Mouse (Mus musculus) gastrocnemius, adult 2 months (tissue): ENCODE results near the gene Cdc25b. TPM values are rescaled to one million over a fixed set of nuclear protein-coding genes. Genes with fewer than 3 reads are reported as not detected.
A peak's percentile ranks its signal among the peaks of the same experiment; 100 is the strongest.

Experiments used
- DNase-seq: peaks from one replicate; pipeline ENCODE4 v3.0.0; 2022
- H3K27ac ChIP-seq: fragments of 200-600 bp; 2 replicates; pipeline ENCODE4 v1.8.1; 2022; ENCODE audit warnings: mild to moderate bottlenecking
- H3K4me3 ChIP-seq: fragments of 200-600 bp; 2 replicates; pipeline ENCODE4 v1.8.1; 2022; ENCODE audit warnings: mild to moderate bottlenecking, moderate library complexity
- CTCF ChIP-seq: fragments of 200-600 bp; IDR thresholded peaks from 2 replicates; pipeline ENCODE4 v1.8.1; 2022; ENCODE audit warnings: antibody characterized with exemption, mild to moderate bottlenecking, moderate library complexity
- intact Hi-C: fragments of 180-260 bp; cut with DNase I; formaldehyde crosslinking; loops from one replicate; pipeline ENCODE4 v1.15.1; 2025
- total RNA-seq, 2 experiments: library from RNA; stranded (reverse); gene quantifications; 2 replicates each; pipeline ENCODE4 v1.2.3; 2021

Cdc25b gene
- total RNA-seq, 2 experiments from 2014 or later: 1.5 TPM

DNA sequence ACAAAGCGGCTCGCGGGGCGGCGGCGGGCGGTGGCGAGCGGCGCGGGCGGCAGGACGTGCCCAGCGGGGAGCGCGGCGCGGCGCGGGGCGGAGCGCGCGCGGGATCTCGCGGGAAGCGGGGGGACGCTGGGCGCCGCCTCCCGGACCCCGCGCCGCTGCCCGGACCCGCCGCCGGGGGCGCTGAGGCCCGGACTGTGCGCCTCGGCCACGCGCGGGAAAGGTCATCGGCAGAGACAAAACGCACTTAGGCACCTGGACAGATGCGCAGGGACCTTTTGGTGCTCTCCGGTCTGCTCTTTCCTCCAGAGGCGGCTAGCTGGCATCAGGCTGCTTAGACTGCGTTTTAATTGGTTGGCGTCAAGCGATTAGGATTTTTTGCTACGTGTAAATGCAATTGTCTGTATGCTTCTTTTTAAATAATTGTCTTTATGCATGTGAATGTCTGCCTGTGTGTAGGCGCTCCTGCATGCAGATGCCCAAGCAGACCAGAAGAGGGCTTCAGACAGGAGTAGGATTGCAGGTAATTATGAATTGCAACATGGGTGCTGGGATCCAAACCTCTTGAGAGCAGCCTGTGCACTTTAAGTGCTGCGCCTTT is 6.7 kb upstream of the Cdc25b start, which contains the start of gene Cenpb:
TSS of gene Cenpb (minus strand) at position 78 of the 598 bp plus-strand sequence.
- Histone ChIP-seq H3K27ac (peak within 1 kb of the TSS; percentile 88), H3K4me3 (peak within 1 kb of the TSS; percentile 88)
- peak; percentile 65 for TF ChIP-seq CTCF
- intact Hi-C loops: loop anchor here (5.0 to 10.0 kb wide), 3 partner anchors 32 to 335 kb away; no protein-coding TSS in a partner anchor
- peak; percentile 93 for DNase-seq

DNA sequence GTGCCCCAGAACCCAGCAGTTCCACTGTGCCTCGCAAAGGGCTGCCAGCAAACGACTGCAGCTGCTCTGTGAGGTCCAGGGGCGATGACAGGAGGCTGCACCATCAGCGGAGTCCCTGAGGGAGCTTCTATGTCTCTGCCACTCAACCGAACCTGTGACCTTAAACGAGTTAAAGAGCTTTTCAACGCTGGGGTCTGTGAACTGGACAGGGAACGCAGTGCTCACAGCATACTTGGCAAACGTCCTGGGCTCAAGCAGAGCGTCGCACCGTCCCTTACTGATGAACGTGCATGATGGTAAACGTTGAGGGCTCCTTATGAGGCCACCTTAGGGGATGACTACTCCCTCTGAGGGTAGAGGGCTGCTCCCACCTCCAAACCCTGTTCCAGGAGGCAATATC is 406 bp upstream of the Cdc25b start:
- intact Hi-C loops: loop anchor here (2.0 to 10.0 kb wide), 2 partner anchors 18 to 328 kb away; no protein-coding TSS in a partner anchor
- TF ChIP-seq CTCF: no peak
- peak; percentile 40 for DNase-seq
- peak overlapping the region; percentile 74 for H3K4me3 ChIP-seq
- peak overlapping the region; percentile 82 for H3K27ac ChIP-seq

DNA sequence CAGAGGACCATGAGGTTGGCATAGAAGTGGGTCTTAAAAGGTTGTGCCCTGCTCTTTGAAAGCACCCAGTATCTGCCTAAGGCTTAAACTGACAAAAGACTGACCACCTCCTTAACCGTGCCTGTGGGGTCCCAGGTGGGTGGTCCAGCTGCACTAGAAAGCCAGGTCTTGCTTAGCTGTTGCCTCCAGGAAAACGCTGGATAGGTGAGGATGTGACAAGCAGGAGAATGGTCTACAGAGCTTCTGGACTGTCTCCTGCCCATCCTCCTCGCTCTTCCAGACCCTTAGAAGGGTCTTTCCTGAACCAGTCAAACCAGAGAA is 813 bp downstream of the Cdc25b start:
- intact Hi-C loops: loop anchor here (2.0 to 10.0 kb wide), 2 partner anchors 17 to 327 kb away; no protein-coding TSS in a partner anchor
- TF ChIP-seq CTCF: no peak
- peak overlapping the region; percentile 82 for H3K27ac ChIP-seq

DNA sequence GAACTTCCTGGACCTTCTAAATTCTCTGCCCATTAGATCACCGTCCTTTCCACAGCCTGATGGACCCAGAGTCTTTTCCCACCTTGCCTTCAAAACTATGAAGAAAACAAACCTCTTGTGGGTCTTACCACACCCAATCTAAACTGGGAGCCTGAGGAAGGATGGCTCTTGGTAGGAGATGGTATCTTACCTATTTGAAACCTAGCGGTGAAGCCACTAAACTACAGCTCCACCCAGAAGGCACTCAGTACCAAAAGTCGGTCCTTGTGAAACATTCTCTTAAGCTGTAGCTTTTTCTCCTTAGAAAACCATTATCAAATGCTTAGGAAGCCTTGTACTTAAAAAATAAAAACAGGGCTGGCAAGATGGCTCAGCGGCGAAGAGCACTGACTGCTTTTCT is 1.6 kb downstream of the Cdc25b start:
- Histone ChIP-seq H3K4me3 (no peak overlapping the region), H3K27ac (no peak overlapping the region)
- no peak for DNase-seq
- TF ChIP-seq CTCF: no peak
- intact Hi-C loops: loop anchor here (10.0 kb wide), 1 partner anchor 326 kb away; no protein-coding TSS in a partner anchor

More for the DNA sequence above, 813 bp downstream of the Cdc25b start:
- H3K4me3 ChIP-seq: peak overlapping the region; percentile 74
- no peak for DNase-seq

DNA sequence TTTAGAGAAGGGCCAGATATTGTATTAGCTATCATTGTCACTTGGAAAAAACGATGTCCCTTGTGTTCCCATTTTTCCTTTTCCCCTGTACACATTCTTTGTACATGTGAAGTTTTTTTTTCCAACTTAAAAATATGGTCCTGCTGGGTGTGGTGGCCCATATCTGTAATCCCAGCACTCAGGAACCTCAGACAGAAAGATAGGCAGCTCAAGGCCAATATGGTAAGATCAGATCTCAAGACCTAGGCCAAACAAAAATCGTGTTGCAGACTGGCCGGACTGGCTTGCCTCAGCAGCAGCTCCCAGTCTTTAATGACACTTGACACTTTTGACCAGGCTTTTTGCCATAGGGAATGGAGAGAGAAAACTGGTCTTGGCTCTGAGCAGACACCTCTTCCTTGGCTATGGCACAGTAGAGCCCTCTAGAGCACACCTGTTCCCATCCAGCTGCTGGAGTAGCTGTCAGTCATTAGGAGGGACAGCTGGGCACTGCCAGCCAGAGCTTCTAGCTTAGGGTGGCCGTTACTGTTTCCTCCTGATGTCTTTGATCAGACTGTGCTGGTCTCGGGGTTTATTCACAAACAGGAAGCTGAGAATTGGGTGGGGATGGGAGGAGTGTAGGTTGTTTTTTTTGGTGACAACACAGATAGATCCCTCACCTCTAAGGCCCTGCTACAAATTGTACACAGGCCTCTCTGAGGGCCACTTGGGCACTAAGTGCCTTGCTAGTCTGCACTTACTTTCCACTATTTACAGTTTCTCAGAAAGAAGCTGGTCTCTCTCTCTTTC is 3.0 kb downstream of the Cdc25b start:
- intact Hi-C loops: loop anchor here (10.0 kb wide), 1 partner anchor 325 kb away; no protein-coding TSS in a partner anchor
- Histone ChIP-seq H3K4me3 (no peak overlapping the region), H3K27ac (peak overlapping the region; percentile 48)
- peak; percentile 74 for DNase-seq
- TF ChIP-seq CTCF: no peak

DNA sequence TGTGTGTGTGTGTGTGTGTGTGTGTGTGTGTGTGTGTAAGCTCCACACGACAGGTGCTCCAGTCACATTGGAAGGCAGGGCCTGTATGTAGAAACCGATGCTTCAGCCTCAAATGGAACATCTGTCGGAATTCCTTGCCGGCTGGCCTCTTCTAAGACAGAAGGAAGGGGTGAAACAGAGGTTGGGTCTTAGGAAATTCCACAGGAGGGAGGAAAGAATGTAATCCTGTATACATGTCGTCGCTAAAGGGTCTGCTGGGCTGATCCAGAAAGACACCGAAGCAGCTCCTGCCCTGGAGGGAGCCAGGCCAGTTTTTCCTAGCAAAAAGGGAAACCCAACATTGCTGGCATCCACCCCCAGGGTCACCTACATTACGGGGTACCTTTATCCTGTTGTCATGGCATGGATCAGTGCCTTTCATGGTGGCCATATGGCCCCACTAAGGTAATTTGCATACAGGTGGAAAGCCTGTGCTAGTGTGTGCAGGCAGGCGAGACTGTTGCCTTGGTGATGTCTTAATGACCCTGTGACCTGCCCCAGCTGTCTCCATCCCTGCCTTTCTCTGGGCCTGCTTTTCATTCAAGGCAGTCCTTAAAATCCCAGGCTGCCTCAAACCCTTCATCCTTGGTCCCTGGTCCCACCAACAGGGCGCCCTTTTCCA is 3.7 kb downstream of the Cdc25b start:
- intact Hi-C loops: no loop called here
- no peak for TF ChIP-seq CTCF
- Histone ChIP-seq H3K4me3 (no peak overlapping the region), H3K27ac (no peak overlapping the region)
- no peak for DNase-seq

DNA sequence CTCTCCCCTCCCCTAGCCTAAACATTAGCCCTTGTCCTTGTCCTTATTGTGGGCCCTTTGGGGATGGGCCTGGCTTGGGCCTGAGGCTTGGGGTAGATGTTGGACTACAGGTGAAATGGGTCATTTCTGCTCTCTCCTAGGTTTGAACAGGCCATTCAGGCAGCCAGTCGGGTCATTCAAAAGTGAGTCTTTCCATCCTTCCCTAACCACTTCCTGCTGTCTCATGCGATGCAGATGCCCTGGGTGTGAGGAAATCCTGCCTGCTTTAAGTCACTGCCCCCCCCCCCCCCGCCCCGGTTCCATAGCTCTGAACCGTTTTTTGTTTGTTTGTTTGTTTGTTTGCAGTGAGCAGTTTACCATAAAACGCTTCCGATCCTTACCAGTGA is 4.2 kb downstream of the Cdc25b start:
- DNase-seq: no peak
- H3K27ac ChIP-seq: no peak overlapping the region
- TF ChIP-seq CTCF: no peak
- no peak overlapping the region for H3K4me3 ChIP-seq
- intact Hi-C loops: no loop called here

DNA sequence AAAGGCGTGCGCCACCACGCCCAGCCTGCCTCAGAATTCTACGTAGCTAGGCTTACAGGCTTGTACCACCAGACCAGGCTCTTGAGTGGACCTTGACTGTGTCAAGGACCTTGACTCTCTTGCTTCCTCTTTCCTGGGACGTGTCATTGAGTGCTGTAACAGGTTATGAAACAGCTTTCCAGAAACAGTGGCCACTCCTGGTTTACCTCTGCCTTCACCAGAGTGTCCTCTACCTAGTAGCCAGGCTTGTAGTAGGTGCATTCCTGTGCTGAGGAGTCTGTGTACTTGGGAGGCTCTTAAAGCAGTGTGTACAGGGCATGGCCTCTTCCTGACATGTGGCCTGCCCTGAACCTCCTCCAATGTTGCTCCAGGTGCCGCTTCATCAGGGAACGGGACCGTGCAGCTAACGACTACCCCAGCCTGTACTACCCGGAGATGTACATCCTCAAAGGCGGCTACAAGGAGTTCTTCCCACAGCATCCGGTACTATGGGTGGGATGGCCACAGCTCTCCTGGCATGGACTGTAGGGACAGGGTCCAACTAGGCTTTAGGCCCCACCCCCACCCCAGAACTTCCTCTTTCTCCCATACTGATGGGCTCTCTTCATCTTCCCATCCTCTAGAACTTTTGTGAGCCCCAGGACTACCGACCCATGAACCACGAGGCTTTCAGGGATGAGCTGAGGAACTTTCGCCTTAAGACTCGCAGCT is 10.0 kb downstream of the Cdc25b start:
- no peak for TF ChIP-seq CTCF
- Histone ChIP-seq H3K4me3 (no peak overlapping the region), H3K27ac (no peak overlapping the region)
- DNase-seq: no peak
- intact Hi-C loops: no loop called here

DNA sequence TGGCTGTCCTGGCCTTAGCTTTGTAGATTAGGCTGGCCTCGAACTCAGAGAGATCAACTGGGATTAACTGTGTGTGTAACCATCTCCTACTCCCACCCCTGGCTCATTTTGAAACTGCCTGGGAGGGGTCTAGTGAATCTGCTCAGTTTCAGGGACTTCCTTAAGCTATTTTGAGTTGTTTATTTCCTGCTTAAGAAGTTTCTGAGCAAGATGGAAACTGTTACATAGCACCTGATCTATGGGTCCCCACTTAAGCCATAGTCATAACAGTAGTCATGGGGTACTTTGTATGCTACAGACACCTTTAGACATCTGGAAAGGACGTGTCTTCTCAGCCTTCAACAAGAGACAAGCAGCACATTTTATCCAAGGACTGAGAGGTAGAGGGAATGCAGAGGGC is 14.0 kb downstream of the Cdc25b start:
- DNase-seq: no peak
- no peak overlapping the region for H3K27ac ChIP-seq
- no peak overlapping the region for H3K4me3 ChIP-seq
- no peak for TF ChIP-seq CTCF
- intact Hi-C loops: no loop called here

DNA sequence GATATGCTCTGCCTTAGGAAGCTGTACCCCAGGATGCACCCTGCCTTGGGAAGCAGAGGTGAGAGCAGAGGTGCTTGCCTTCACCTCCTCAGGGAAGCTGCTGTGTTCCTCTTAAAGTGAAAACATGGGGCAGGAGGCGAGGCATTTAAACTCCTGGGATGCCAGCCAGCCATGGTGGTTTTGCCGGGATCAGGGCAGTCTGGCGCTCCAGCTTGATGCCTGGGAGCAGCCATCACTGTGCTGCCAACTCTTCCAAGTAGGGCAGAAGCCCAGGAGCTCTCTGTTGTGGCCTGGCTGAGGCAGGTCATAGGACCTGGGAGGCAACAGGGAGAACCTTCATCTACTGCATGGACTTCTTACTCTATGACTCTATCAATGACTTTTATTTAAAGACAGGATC is 14.5 kb downstream of the Cdc25b start:
- intact Hi-C loops: no loop called here
- DNase-seq: no peak
- H3K4me3 ChIP-seq: no peak overlapping the region
- no peak overlapping the region for H3K27ac ChIP-seq
- no peak for TF ChIP-seq CTCF

DNA sequence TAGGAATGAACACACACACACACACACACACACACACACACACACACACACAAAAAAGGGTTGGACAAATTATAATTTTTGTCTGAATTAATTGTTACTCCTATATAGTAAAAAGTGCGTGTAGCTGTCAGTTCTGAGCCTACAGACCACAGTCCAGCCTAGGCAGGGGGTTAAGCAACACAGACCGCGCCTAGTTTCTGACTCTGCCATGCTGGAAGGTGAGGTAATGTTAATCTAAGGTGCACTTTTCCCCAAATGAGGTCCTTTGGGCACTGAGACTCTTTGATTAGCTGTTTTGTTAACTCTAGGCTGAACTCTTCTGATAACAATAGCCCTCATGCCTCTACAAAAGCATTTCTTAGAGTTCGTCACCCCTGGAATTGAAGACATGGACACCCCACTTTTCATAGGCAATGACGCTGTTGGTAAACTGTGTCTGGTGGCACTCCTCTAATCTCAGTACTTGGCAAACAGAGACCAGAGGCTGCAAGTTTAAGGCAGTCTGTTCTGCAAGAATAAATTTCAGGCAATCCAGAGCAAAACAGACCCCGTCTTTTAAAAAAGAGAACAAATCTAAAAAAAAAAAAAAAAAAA is 17.2 kb downstream of the Cdc25b start:
- intact Hi-C loops: loop anchor here (2.0 kb wide), 1 partner anchor 17 kb away; the partner anchor contains the start of genes Cdc25b and Spef1
- DNase-seq: no peak
- H3K27ac ChIP-seq: peak overlapping the region; percentile 87
- no peak overlapping the region for H3K4me3 ChIP-seq
- TF ChIP-seq CTCF: no peak
